Mouse (Mus musculus): Measurements from ENCODE around the gene Gadd45g. TPM values are rescaled to one million over a fixed set of nuclear protein-coding genes. Genes with fewer than 3 reads are reported as not detected.

The Gadd45g gene
- polyA plus RNA-seq, 1 experiment from 2014 or later, result 53.3 TPM

GRCm38 (mm10) chr13:51848481-51849240, 2.2 kb downstream of the Gadd45g start:
- under 1% methylated on average over 20 of the region's 20 CpGs for WGBS
- H3K36me3 ChIP-seq, result peaks cover 5% of the 10 kb centered on the region
- H3K4me1 ChIP-seq, result peaks cover 64% of the 10 kb centered on the region
- DNase-seq (ENCODE audit: low spot score), result peak; percentile 97
- H3K27me3 ChIP-seq (ENCODE audit: insufficient read depth, poor library complexity, severe bottlenecking), result peaks cover 12% of the 10 kb centered on the region
- no peaks in the 10 kb centered on the region for H3K9me3 ChIP-seq
- H3K4me3 ChIP-seq, result peak overlapping the region; percentile 80
- peak overlapping the region; percentile 94 for H3K27ac ChIP-seq

GRCm38 (mm10) chr13:51849241-51850033, 3.0 kb downstream of the Gadd45g start:
- peak; percentile 96 for DNase-seq (ENCODE audit: low spot score)
- no peaks in the 10 kb centered on the region for H3K9me3 ChIP-seq
- WGBS, result 4% methylated on average over 25 of the region's 25 CpGs
- H3K27me3 ChIP-seq (ENCODE audit: insufficient read depth, poor library complexity, severe bottlenecking), result peaks cover 14% of the 10 kb centered on the region; the same call in 1 of the 2 replicates
- H3K36me3 ChIP-seq, result peaks cover 5% of the 10 kb centered on the region
- peak overlapping the region; percentile 80 for H3K4me3 ChIP-seq
- H3K27ac ChIP-seq, result peak overlapping the region; percentile 94
- peaks cover 72% of the 10 kb centered on the region for H3K4me1 ChIP-seq

GRCm38 (mm10) chr13:51850565-51850964, 4.1 kb downstream of the Gadd45g start:
- no peak for DNase-seq (ENCODE audit: low spot score)
- Histone ChIP-seq H3K4me3 (no peak overlapping the region), H3K27ac (no peak overlapping the region), H3K27me3 (ENCODE audit: insufficient read depth, poor library complexity, severe bottlenecking) (peaks cover 17% of the 10 kb centered on the region; the same call in 1 of the 2 replicates), H3K4me1 (peaks cover 72% of the 10 kb centered on the region), H3K36me3 (peaks cover 5% of the 10 kb centered on the region), H3K9me3 (no peaks in the 10 kb centered on the region)
- 74% methylated on average over 1 of the region's 1 CpGs for WGBS

GRCm38 (mm10) chr13:51852560-51853190, 6.2 kb downstream of the Gadd45g start:
- peaks cover 17% of the 10 kb centered on the region; the same call in 1 of the 2 replicates for H3K27me3 ChIP-seq (ENCODE audit: insufficient read depth, poor library complexity, severe bottlenecking)
- no peak for DNase-seq (ENCODE audit: low spot score)
- H3K4me1 ChIP-seq, result peaks cover 80% of the 10 kb centered on the region
- peaks cover 5% of the 10 kb centered on the region for H3K36me3 ChIP-seq
- peak overlapping the region; percentile 84 for H3K27ac ChIP-seq
- H3K4me3 ChIP-seq, result peak overlapping the region; percentile 12; the same call in 1 of the 2 replicates
- WGBS, result 11% methylated on average over 7 of the region's 7 CpGs
- no peaks in the 10 kb centered on the region for H3K9me3 ChIP-seq

- H3K9me3 ChIP-seq, result no peaks in the 10 kb centered on the region
- DNase-seq (ENCODE audit: low spot score), result no peak
- H3K27ac ChIP-seq, result peak overlapping the region; percentile 84
- no peaks in the 10 kb centered on the region for H3K36me3 ChIP-seq
- peaks cover 79% of the 10 kb centered on the region for H3K4me1 ChIP-seq
- peaks cover 17% of the 10 kb centered on the region; the same call in 1 of the 2 replicates for H3K27me3 ChIP-seq (ENCODE audit: insufficient read depth, poor library complexity, severe bottlenecking)
- peak overlapping the region; percentile 12; the same call in 1 of the 2 replicates for H3K4me3 ChIP-seq
- WGBS, result 16% methylated on average over 16 of the region's 16 CpGs
Measured at GRCm38 (mm10) chr13:51853301-51854243, 7.1 kb downstream of the Gadd45g start.

GRCm38 (mm10) chr13:51855584-51855983, 9.1 kb downstream of the Gadd45g start:
- Histone ChIP-seq H3K4me3 (no peak overlapping the region), H3K4me1 (peaks cover 69% of the 10 kb centered on the region), H3K36me3 (no peaks in the 10 kb centered on the region), H3K27ac (no peak overlapping the region), H3K9me3 (no peaks in the 10 kb centered on the region), H3K27me3 (ENCODE audit: insufficient read depth, poor library complexity, severe bottlenecking) (peaks cover 17% of the 10 kb centered on the region; the same call in 1 of the 2 replicates)
- DNase-seq (ENCODE audit: low spot score), result no peak
- 75% methylated on average over 5 of the region's 5 CpGs for whole genome bisulfite sequencing

GRCm38 (mm10) chr13:51857156-51857555, 10.7 kb downstream of the Gadd45g start:
- Histone ChIP-seq H3K27me3 (ENCODE audit: insufficient read depth, poor library complexity, severe bottlenecking) (peaks cover 12% of the 10 kb centered on the region; the same call in 1 of the 2 replicates), H3K4me3 (no peak overlapping the region), H3K36me3 (no peaks in the 10 kb centered on the region), H3K4me1 (peaks cover 54% of the 10 kb centered on the region), H3K9me3 (no peaks in the 10 kb centered on the region), H3K27ac (peak overlapping the region; percentile 42; the same call in 1 of the 2 replicates)
- WGBS, result 43% methylated on average over 5 of the region's 5 CpGs
- no peak for DNase-seq (ENCODE audit: low spot score)

GRCm38 (mm10) chr13:51858475-51858874, 12.0 kb downstream of the Gadd45g start:
- H3K4me3 ChIP-seq, result no peak overlapping the region
- 23% methylated on average over 4 of the region's 4 CpGs for WGBS
- peak overlapping the region; percentile 39; the same call in 1 of the 2 replicates for H3K27ac ChIP-seq
- H3K27me3 ChIP-seq (ENCODE audit: insufficient read depth, poor library complexity, severe bottlenecking), result peaks cover 12% of the 10 kb centered on the region; the same call in 1 of the 2 replicates
- peaks cover 41% of the 10 kb centered on the region for H3K4me1 ChIP-seq
- no peaks in the 10 kb centered on the region for H3K9me3 ChIP-seq
- H3K36me3 ChIP-seq, result no peaks in the 10 kb centered on the region
- no peak for DNase-seq (ENCODE audit: low spot score)

- 80% methylated on average over 8 of the region's 8 CpGs for WGBS
Measured at GRCm38 (mm10) chr13:51859174-51859573, 12.7 kb downstream of the Gadd45g start.

GRCm38 (mm10) chr13:51859798-51860197, 13.3 kb downstream of the Gadd45g start:
- H3K4me1 ChIP-seq, result peaks cover 28% of the 10 kb centered on the region
- H3K9me3 ChIP-seq, result no peaks in the 10 kb centered on the region
- H3K27ac ChIP-seq, result no peak overlapping the region; the same call in 1 of the 2 replicates
- DNase-seq (ENCODE audit: low spot score), result no peak
- H3K4me3 ChIP-seq, result no peak overlapping the region
- WGBS, result 56% methylated on average over 3 of the region's 3 CpGs
- no peaks in the 10 kb centered on the region for H3K27me3 ChIP-seq (ENCODE audit: insufficient read depth, poor library complexity, severe bottlenecking)
- H3K36me3 ChIP-seq, result no peaks in the 10 kb centered on the region

More at GRCm38 (mm10) chr13:51859174-51859573, 12.7 kb downstream of the Gadd45g start:
- Histone ChIP-seq H3K27me3 (ENCODE audit: insufficient read depth, poor library complexity, severe bottlenecking) (peaks cover 6% of the 10 kb centered on the region; the same call in 1 of the 2 replicates), H3K27ac (peak overlapping the region; percentile 59), H3K9me3 (no peaks in the 10 kb centered on the region), H3K4me3 (no peak overlapping the region), H3K36me3 (no peaks in the 10 kb centered on the region), H3K4me1 (peaks cover 34% of the 10 kb centered on the region)
- no peak for DNase-seq (ENCODE audit: low spot score)

GRCm38 (mm10) chr13:51862750-51863149, 16.3 kb downstream of the Gadd45g start:
- WGBS, result 81% methylated on average over 1 of the region's 1 CpGs
- H3K4me1 ChIP-seq, result peaks cover 22% of the 10 kb centered on the region

More at GRCm38 (mm10) chr13:51862750-51863149, 16.3 kb downstream of the Gadd45g start:
- Histone ChIP-seq H3K9me3 (no peaks in the 10 kb centered on the region), H3K27ac (no peak overlapping the region), H3K36me3 (no peaks in the 10 kb centered on the region), H3K4me3 (no peak overlapping the region), H3K27me3 (ENCODE audit: insufficient read depth, poor library complexity, severe bottlenecking) (peaks cover 6% of the 10 kb centered on the region; the same call in 1 of the 2 replicates)
- DNase-seq (ENCODE audit: low spot score), result no peak
